Mouse (Mus musculus) CH12.LX (cell line): ENCODE data around the gene Tnrc6b. TPM values are rescaled to one million over a fixed set of nuclear protein-coding genes. Genes with fewer than 3 reads are reported as not detected.

Source experiments
- DNase-seq: peaks from one replicate; pipeline ENCODE4 v3.0.0-alpha.2; 2013; ENCODE audit errors: extremely low read depth
- H3K27ac ChIP-seq: 2 replicates; pipeline ENCODE4 v1.5.1; 2012; ENCODE audit warnings: low read depth, mild to moderate bottlenecking, control low read depth, moderate library complexity; ENCODE audit not compliant: insufficient read depth
- H3K27me3 ChIP-seq: replicated peaks from 2 replicates; pipeline ENCODE3; 2012; ENCODE audit warnings: inconsistent platforms
- H3K36me3 ChIP-seq, 2 experiments: replicated peaks in 1 of 2; 2 replicates each; pipeline versions ENCODE3 to v1.6.1; 2012; ENCODE audit warnings: inconsistent platforms in 1 of 2, low read length in 1 of 2, mild to moderate bottlenecking in 1 of 2, mixed read lengths in 1 of 2, moderate library complexity in 1 of 2; ENCODE audit not compliant: control insufficient read depth in 1 of 2, insufficient read depth in 1 of 2
- H3K4me1 ChIP-seq, 2 experiments: 2 replicates each; pipeline ENCODE4 v1.6.1; 2012; ENCODE audit warnings: inconsistent platforms in 1 of 2, moderate library complexity in 1 of 2; ENCODE audit not compliant: insufficient read depth in 2 of 2, control insufficient read depth in 1 of 2
- H3K4me2 ChIP-seq: 2 replicates; pipeline ENCODE4 v1.6.1; 2012; ENCODE audit warnings: low read depth, mild to moderate bottlenecking, control low read depth; ENCODE audit not compliant: poor library complexity, insufficient read depth, severe bottlenecking
- H3K4me3 ChIP-seq, 3 experiments: fragments of 150-350 bp in 1 of 3; sonication (generic) in 1 of 3; replicated peaks in 1 of 3; 2 replicates each; pipeline versions ENCODE3 to v1.5.1; 2011 to 2012; ENCODE audit warnings: low read depth in 2 of 3, low read length in 2 of 3, mild to moderate bottlenecking in 2 of 3, moderate library complexity in 2 of 3, control low read depth in 1 of 3, improper control_type of control experiment in 1 of 3, inconsistent platforms in 1 of 3, mixed read lengths in 1 of 3; ENCODE audit not compliant: poor library complexity in 1 of 3
- H3K79me2 ChIP-seq: replicated peaks from 2 replicates; pipeline ENCODE4 v1.6.1; 2012; ENCODE audit warnings: mild to moderate bottlenecking, moderate library complexity; ENCODE audit not compliant: control insufficient read depth, poor library complexity, insufficient read depth, severe bottlenecking; ENCODE audit errors: extremely low read depth
- H3K9ac ChIP-seq: 2 replicates; pipeline ENCODE4 v1.6.1; 2012; ENCODE audit warnings: low read depth, mild to moderate bottlenecking, control low read depth, moderate library complexity; ENCODE audit not compliant: insufficient read depth
- H3K9me3 ChIP-seq: replicated peaks from 2 replicates; pipeline ENCODE3; 2012; ENCODE audit warnings: low read length, inconsistent platforms, mixed read lengths
- BHLHE40 ChIP-seq: IDR thresholded peaks from 2 replicates; pipeline ENCODE4 v1.6.1; 2011; ENCODE audit warnings: mild to moderate bottlenecking, low read depth, low read length, improper control_type of control experiment
- CHD1 ChIP-seq: IDR thresholded peaks from 2 replicates; pipeline ENCODE4 v1.6.1; 2012; ENCODE audit warnings: low read depth, low read length, improper control_type of control experiment, inconsistent platforms
- CHD2 ChIP-seq: IDR thresholded peaks from 2 replicates; pipeline ENCODE4 v1.6.1; 2011; ENCODE audit warnings: low read length, improper control_type of control experiment
- E2F4 ChIP-seq: IDR thresholded peaks from 2 replicates; pipeline ENCODE4 v1.6.1; 2011; ENCODE audit warnings: low read depth, low read length, improper control_type of control experiment; ENCODE audit not compliant: insufficient replicate concordance
- ELF1 ChIP-seq: IDR thresholded peaks from 2 replicates; pipeline ENCODE4 v1.6.1; 2014; ENCODE audit warnings: low read depth, mild to moderate bottlenecking, inconsistent platforms, low read length, improper control_type of control experiment
- ETS1 ChIP-seq: conservative IDR thresholded peaks from 2 replicates; pipeline ENCODE4 v1.6.1; 2012; ENCODE audit warnings: low read depth, mild to moderate bottlenecking, inconsistent platforms, low read length, improper control_type of control experiment, moderate library complexity
- GABPA ChIP-seq: IDR thresholded peaks from 2 replicates; pipeline ENCODE4 v1.6.1; 2012; ENCODE audit warnings: low read depth, low read length, improper control_type of control experiment, inconsistent platforms; ENCODE audit not compliant: insufficient replicate concordance
- HCFC1 ChIP-seq: IDR thresholded peaks from 2 replicates; pipeline ENCODE4 v1.6.1; 2012; ENCODE audit warnings: low read depth, mild to moderate bottlenecking, inconsistent platforms, low read length, improper control_type of control experiment
- IRF4 ChIP-seq: IDR thresholded peaks from 2 replicates; pipeline ENCODE4 v1.6.1; 2014; ENCODE audit warnings: low read depth, mild to moderate bottlenecking, inconsistent platforms, low read length, improper control_type of control experiment
- JUND ChIP-seq: conservative IDR thresholded peaks from 2 replicates; pipeline ENCODE4 v1.6.1; 2011; ENCODE audit warnings: low read depth, low read length, improper control_type of control experiment
- MAX ChIP-seq: IDR thresholded peaks from 2 replicates; pipeline ENCODE4 v1.6.1; 2011; ENCODE audit warnings: low read length, improper control_type of control experiment
- MAZ ChIP-seq: IDR thresholded peaks from 2 replicates; pipeline ENCODE4 v1.6.1; 2012; ENCODE audit warnings: low read depth, mild to moderate bottlenecking, inconsistent platforms, low read length, improper control_type of control experiment, moderate library complexity
- NELFE ChIP-seq: IDR thresholded peaks from 2 replicates; pipeline ENCODE4 v1.6.1; 2011; ENCODE audit warnings: low read depth, low read length, improper control_type of control experiment
- NRF1 ChIP-seq: IDR thresholded peaks from 2 replicates; pipeline ENCODE4 v1.6.1; 2014; ENCODE audit warnings: low read depth, mild to moderate bottlenecking, inconsistent platforms, low read length, improper control_type of control experiment, moderate library complexity
- PAX5 ChIP-seq: IDR thresholded peaks from 2 replicates; pipeline ENCODE4 v1.6.1; 2012; ENCODE audit warnings: low read length, inconsistent platforms, mixed read lengths
- POLR2A ChIP-seq: IDR thresholded peaks from 2 replicates; pipeline ENCODE4 v1.6.1; 2011; ENCODE audit warnings: low read depth, mild to moderate bottlenecking, improper control_type of control experiment, low read length
- POLR2AphosphoS2 ChIP-seq: IDR thresholded peaks from 2 replicates; pipeline ENCODE4 v1.6.1; 2011; ENCODE audit warnings: low read depth, low read length, improper control_type of control experiment
- RAD21 ChIP-seq: IDR thresholded peaks from 2 replicates; pipeline ENCODE4 v1.6.1; 2011; ENCODE audit warnings: low read depth, mild to moderate bottlenecking, low read length, improper control_type of control experiment, moderate library complexity
- SIN3A ChIP-seq: IDR thresholded peaks from 2 replicates; pipeline ENCODE4 v1.6.1; 2012; ENCODE audit warnings: low read length, improper control_type of control experiment, inconsistent platforms
- SMC3 ChIP-seq: IDR thresholded peaks from 2 replicates; pipeline ENCODE4 v1.6.1; 2011; ENCODE audit warnings: low read depth, low read length, improper control_type of control experiment
- TBP ChIP-seq: conservative IDR thresholded peaks from 2 replicates; pipeline ENCODE4 v1.6.1; 2011; ENCODE audit warnings: low read depth, low read length, improper control_type of control experiment
- TCF12 ChIP-seq: IDR thresholded peaks from 2 replicates; pipeline ENCODE4 v1.6.1; 2014; ENCODE audit warnings: low read depth, mild to moderate bottlenecking, inconsistent platforms, low read length, improper control_type of control experiment
- UBTF ChIP-seq: IDR thresholded peaks from 2 replicates; pipeline ENCODE4 v1.6.1; 2012; ENCODE audit warnings: low read depth, mild to moderate bottlenecking, inconsistent platforms, low read length, improper control_type of control experiment, moderate library complexity
- USF1 ChIP-seq: IDR thresholded peaks from 2 replicates; pipeline ENCODE4 v1.6.1; 2014; ENCODE audit warnings: low read depth, mild to moderate bottlenecking, inconsistent platforms, low read length, improper control_type of control experiment
- USF2 ChIP-seq: conservative IDR thresholded peaks from 2 replicates; pipeline ENCODE4 v1.6.1; 2011; ENCODE audit warnings: low read depth, low read length, improper control_type of control experiment
- ZC3H11A ChIP-seq: IDR thresholded peaks from 2 replicates; pipeline ENCODE4 v1.6.1; 2012; ENCODE audit warnings: low read depth, mild to moderate bottlenecking, inconsistent platforms, low read length, improper control_type of control experiment
- ZKSCAN1 ChIP-seq: IDR thresholded peaks from 2 replicates; pipeline ENCODE4 v1.6.1; 2012; ENCODE audit warnings: low read depth, inconsistent platforms, low read length, improper control_type of control experiment, borderline replicate concordance
- ZMIZ1 ChIP-seq: IDR thresholded peaks from 2 replicates; pipeline ENCODE4 v1.6.1; 2012; ENCODE audit warnings: low read depth, mild to moderate bottlenecking, inconsistent platforms, low read length, improper control_type of control experiment
- dilution Hi-C: fragments of 300-500 bp; cut with MboI; formaldehyde crosslinking; loops from 2 replicates; pipeline ENCODE4 v1.14.3; 2020; ENCODE audit warnings: low sequenced_read_pairs; ENCODE audit not compliant: extremely low pct_unique_long_range_greater_than_20kb, extremely low pct_ligation_motif_present
- in situ Hi-C: fragments of 300-500 bp; cut with MboI; formaldehyde crosslinking; loops from 3 replicates; pipeline ENCODE4 v1.14.3; 2019; ENCODE audit warnings: low sequenced_read_pairs, low pct_ligation_motif_present, low pct_unique_long_range_greater_than_20kb, mixed read lengths
- polyA plus RNA-seq: library from polyadenylated mRNA; unstranded; fragments of >175 nt; gene quantifications from 2 replicates; pipeline ENCODE4 v1.2.1, GENCODE M21; 2012; ENCODE audit warnings: low read depth; ENCODE audit not compliant: insufficient read length
- total RNA-seq, 2 experiments: library from RNA; depleted of rRNA; stranded (reverse); fragments of 300-350 nt in 1 of 2; fragments of >200 nt in 1 of 2; gene quantifications; 2 replicates each; pipeline ENCODE4 v1.2.3; 2012 to 2014

Gene Tnrc6b
- total and polyA plus RNA-seq, 3 experiments = 6.0 to 17.1 (median 16.1) TPM

DNA sequence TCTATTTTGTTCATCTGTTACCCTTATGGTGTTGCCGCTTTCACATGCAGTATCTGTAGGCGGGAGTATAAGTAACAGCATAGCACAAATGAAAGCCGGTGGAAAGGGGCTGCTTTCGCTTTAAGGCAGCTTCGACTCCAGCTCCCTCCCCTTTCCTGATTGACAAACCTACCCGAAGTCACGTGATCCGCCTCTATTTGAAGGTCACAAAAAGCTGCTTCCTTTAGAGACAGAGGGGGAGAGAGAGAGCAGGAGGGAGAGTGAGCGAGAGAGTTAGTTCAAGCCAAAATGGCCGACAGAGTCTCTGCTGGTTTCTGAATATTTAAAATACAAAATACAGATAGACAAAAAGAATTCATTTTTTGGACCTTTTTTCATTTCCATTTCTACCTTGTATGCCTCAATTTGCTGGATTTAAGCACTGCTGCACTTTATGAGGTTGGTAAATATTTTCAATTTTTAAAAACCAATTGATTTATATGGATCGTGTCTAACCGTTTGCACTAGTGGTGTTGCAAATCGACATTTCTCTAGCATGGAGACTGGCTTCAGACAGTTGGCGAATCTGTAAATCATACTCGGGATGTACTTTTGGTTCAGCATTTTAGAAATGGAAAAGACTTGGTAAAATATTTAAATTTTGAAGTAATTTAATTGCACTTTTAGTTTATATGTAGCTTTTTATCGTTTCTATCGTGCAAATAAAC, 87.4 kb downstream of the Tnrc6b start:
- Histone ChIP-seq H3K4me2 (peak overlapping the region; percentile 94), H3K79me2 (peaks cover 45% of the 10 kb centered on the region), H3K9ac (peak overlapping the region; percentile 97), H3K9me3 (no peaks in the 10 kb centered on the region), H3K36me3 (peaks cover 2 to 9% of the 10 kb centered on the region in 2 experiments), H3K4me3 (peak overlapping the region; percentile 54 to 97 (median 63)), H3K4me1 (peaks cover 0 to 38% of the 10 kb centered on the region in 2 experiments; a peak in 3 of 4 replicates), H3K27ac (peak overlapping the region; percentile 79), H3K27me3 (no peaks in the 10 kb centered on the region)
- TF ChIP-seq MAX (peak; percentile 88), CHD2 (no peak), SMC3 (no peak), POLR2AphosphoS2 (0 out of 2 replicates have a peak, but pooled peaks have one; percentile 52), MAZ (peak; percentile 67; the same call in 1 of the 2 replicates), JUND (no peak), PAX5 (no peak), IRF4 (peak; percentile 76), SIN3A (peak; percentile 52; the same call in 1 of the 2 replicates), NRF1 (peak; percentile 26; the same call in 1 of the 2 replicates), ZKSCAN1 (no peak), GABPA (no peak), CHD1 (peak; percentile 95), NELFE (peak; percentile 81), BHLHE40 (peak; percentile 93), TBP (peak; percentile 99), RAD21 (no peak), USF2 (peak; percentile 99), POLR2A (peak; percentile 96), ELF1 (peak; percentile 81), HCFC1 (peak; percentile 72), TCF12 (peak; percentile 91), ZC3H11A (no peak), UBTF (no peak), ZMIZ1 (no peak), ETS1 (peak; percentile 48; the same call in 1 of the 2 replicates), USF1 (peak; percentile 97), E2F4 (no peak)
- in situ Hi-C loops = loop anchor here (25.0 kb wide), 1 partner anchor 161 kb away; no protein-coding TSS in a partner anchor
- peak; percentile 99 for DNase-seq
- dilution Hi-C loops = no loop called here
